Comparison of ENCODE assay signal across 9 mouse cellular contexts in the genomic region with DNA sequence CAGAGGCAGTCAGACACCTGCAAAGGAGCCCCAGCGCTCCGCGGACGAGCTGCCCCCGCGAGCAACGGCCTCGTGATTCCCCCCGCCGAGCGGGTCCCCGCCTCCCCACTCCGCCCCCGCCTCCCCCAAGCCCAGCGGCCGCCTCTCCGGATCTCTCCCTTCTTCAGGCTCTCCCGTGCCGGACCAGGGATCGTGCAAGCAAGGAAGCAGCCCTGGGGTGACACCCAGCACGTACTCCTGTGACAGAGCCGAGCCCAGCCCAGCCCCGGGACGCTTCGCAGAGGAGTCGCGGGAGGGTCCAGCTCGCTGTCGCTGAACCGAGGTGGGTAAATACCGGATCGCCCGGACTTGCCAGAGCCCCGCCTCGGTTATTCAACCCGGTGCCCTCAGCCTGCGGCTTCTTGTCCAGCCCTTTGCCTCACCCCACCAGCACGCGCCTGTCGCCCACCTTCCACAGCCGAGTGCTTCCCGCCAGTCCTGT. TPM values are rescaled to one million over a fixed set of nuclear protein-coding genes. Genes with fewer than 3 reads are reported as not detected.
A peak's percentile ranks its signal among the peaks of the same experiment; 100 is the strongest.
DNase-seq lines count a peak whose midpoint lies in the region; ATAC-seq and TF ChIP-seq lines count a peak whose summit lies in the region.
"Had no signal": no experiment of that assay in that cellular context is flagged by ENCODE, and none has a peak within 500 bp of the region (broad histone marks: within the 10 kb centered on the region; RNA-seq: fewer than 3 reads in every experiment).

No protein-coding gene starts in this region.

- TF ChIP-seq POLR2A in cerebellum, adult 2 months (IDR thresholded peaks at IDR 0.05; ENCODE audit: borderline replicate concordance, insufficient read depth, low read length) = no peak

- H3K4me2 ChIP-seq in lung, postnatal 0 days (replicated peaks; ENCODE audit: low read depth, low read length) = peak overlapping the region; percentile 41
- H3K4me2 ChIP-seq in intestine, embryonic 16.5 days (ENCODE audit: low read depth, low read length) = peak overlapping the region; percentile 46

- ATAC-seq in cerebellum, adult (ENCODE audit: insufficient number of reproducible peaks, low FRiP score, low TSS enrichment) = no peak
- no peak for ATAC-seq in lung, postnatal 0 days
- no peak for ATAC-seq in intestine, embryonic 16.5 days
- no peak for ATAC-seq in CD4-positive, CD25-positive, alpha-beta regulatory T cell, adult 4 months

- WGBS in cerebellum, adult 2 months = 2% methylated on average over 42 of the region's 42 CpGs
- WGBS in lung, postnatal 0 days = under 1% methylated on average over 28 of the region's 42 CpGs
- under 1% methylated on average over 42 of the region's 42 CpGs for WGBS in intestine, embryonic 16.5 days

- no peaks in the 10 kb centered on the region for H3K9me3 ChIP-seq in lung, postnatal 0 days (ENCODE audit: low read length)
- H3K9me3 ChIP-seq in intestine, embryonic 16.5 days (ENCODE audit: control insufficient read depth, low read length) = no peaks in the 10 kb centered on the region

- peak; percentile 22 to 40 for DNase-seq in cerebellum, adult 2 months
- no peak for DNase-seq in lung, postnatal 0 days (ENCODE audit: low spot score)
- no peak for DNase-seq in lung, postnatal 25 days (ENCODE audit: low spot score)
- peak; percentile 60 for DNase-seq in retina, postnatal 1 day
- DNase-seq in ovary, postnatal 10 days (ENCODE audit: low spot score) = no peak

- H3K4me3 ChIP-seq in cerebellum, adult 2 months (replicated peaks; ENCODE audit: insufficient read depth, low read depth, low read length) = peak overlapping the region; percentile 20
- peak overlapping the region; percentile 10; the same call in 1 of the 2 replicates for H3K4me3 ChIP-seq in lung, postnatal 0 days (ENCODE audit: low read depth, low read length)
- H3K4me3 ChIP-seq in intestine, embryonic 16.5 days (ENCODE audit: low read length) = peak overlapping the region; percentile 29
- H3K4me3 ChIP-seq: myocyte had no signal

- no peak overlapping the region for H3K9ac ChIP-seq in lung, postnatal 0 days (replicated peaks; ENCODE audit: low read depth)
- no peak overlapping the region for H3K9ac ChIP-seq in intestine, embryonic 16.5 days (ENCODE audit: low read depth, low read length)

- TF ChIP-seq CTCF in cerebellum, adult 2 months (IDR thresholded peaks at IDR 0.05; ENCODE audit: borderline replicate concordance, insufficient read depth, low read depth, low read length) = no peak
- no peak for TF ChIP-seq CTCF in lung, postnatal 0 days (IDR thresholded peaks at IDR 0.05)

- H3K27me3 ChIP-seq in cerebellum, adult 2 months (ENCODE audit: control insufficient read depth, insufficient read depth, low read length) = peaks cover 10% of the 10 kb centered on the region; the same call in 1 of the 2 replicates
- H3K27me3 ChIP-seq in lung, postnatal 0 days (replicated peaks; ENCODE audit: insufficient read depth, low read length) = peaks cover 75% of the 10 kb centered on the region
- peaks cover 83% of the 10 kb centered on the region for H3K27me3 ChIP-seq in intestine, embryonic 16.5 days (replicated peaks; ENCODE audit: control insufficient read depth, insufficient read depth, low read length)

- 0 out of 2 replicates have a peak overlapping the region, but pooled peaks have one; percentile 23 for H3K27ac ChIP-seq in cerebellum, adult 2 months (ENCODE audit: insufficient read depth, low read length)
- no peak overlapping the region for H3K27ac ChIP-seq in lung, postnatal 0 days (ENCODE audit: low read length)
- no peak overlapping the region for H3K27ac ChIP-seq in intestine, embryonic 16.5 days (ENCODE audit: low read length)

- no peak for TF ChIP-seq EP300 in lung, postnatal 0 days (IDR thresholded peaks at IDR 0.05)

- H3K36me3 ChIP-seq in lung, postnatal 0 days (ENCODE audit: insufficient read depth, low read length) = no peaks in the 10 kb centered on the region
- no peaks in the 10 kb centered on the region for H3K36me3 ChIP-seq in intestine, embryonic 16.5 days (ENCODE audit: control insufficient read depth, insufficient read depth, low read length)

- no peaks in the 10 kb centered on the region for H3K4me1 ChIP-seq in cerebellum, adult 2 months (ENCODE audit: control insufficient read depth, insufficient read depth, low read length)
- H3K4me1 ChIP-seq in lung, postnatal 0 days (ENCODE audit: insufficient read depth, low read depth, low read length) = peaks cover 6% of the 10 kb centered on the region
- peaks cover 8% of the 10 kb centered on the region; the same call in 1 of the 2 replicates for H3K4me1 ChIP-seq in intestine, embryonic 16.5 days (ENCODE audit: control insufficient read depth, insufficient read depth, low read length)

RNA-seq across cellular contexts. Expression of a gene that starts 9.2 kb away (rescaled TPM):
- polyA plus RNA-seq in cerebellum, adult 2 months (2012; rRNA removed) = 474 and 548 TPM in 2 replicates
- polyA plus RNA-seq in lung, postnatal 0 days (2015; fragmentation: Nextera tagmentation; extraction: Ambion mirVana) = 0.26 and 0.31 TPM in 2 replicates
- 0.15 and 0.18 TPM in 2 replicates for polyA plus RNA-seq in intestine, embryonic 16.5 days (2015; fragmentation: Nextera tagmentation; extraction: Ambion mirVana)
- polyA plus RNA-seq in CD4-positive, CD25-positive, alpha-beta regulatory T cell, adult 4 months (2017; shearing (Covaris generic)) = under 1 TPM in 1 of 2 experiments, not detected in 1; 0.33 TPM
- polyA plus RNA-seq: myocyte had no signal

RNA-seq across cellular contexts. Expression of a gene that starts 53.4 kb away (rescaled TPM):
- polyA plus RNA-seq in cerebellum, adult 2 months (2012; rRNA removed) = 0.80 and 1.6 TPM in 2 replicates
- polyA plus RNA-seq in lung, postnatal 0 days (2015; fragmentation: Nextera tagmentation; extraction: Ambion mirVana) = 16.4 and 19.1 TPM in 2 replicates
- 0.42 and 0.78 TPM in 2 replicates for polyA plus RNA-seq in intestine, embryonic 16.5 days (2015; fragmentation: Nextera tagmentation; extraction: Ambion mirVana)
- polyA plus RNA-seq in CD4-positive, CD25-positive, alpha-beta regulatory T cell, adult 4 months (2017; shearing (Covaris generic)) = not detected

Comparison
In these comparisons a context has a peak if more than half of its experiments do, and no peak if none do; other contexts are left out.
1. DNase-seq: peak in cerebellum, adult 2 months (2 of 2) and retina, postnatal 1 day (single experiment); none in lung, postnatal 0 days (single experiment), lung, postnatal 25 days (single experiment) and ovary, postnatal 10 days (single experiment).
2. RNA of a gene that starts 9.2 kb away (polyA plus RNA-seq): 474 to 548 TPM in cerebellum, adult 2 months; 0.33 TPM in CD4-positive, CD25-positive, alpha-beta regulatory T cell, adult 4 months, 0.26 to 0.31 TPM in lung, postnatal 0 days and 0.15 to 0.18 TPM in intestine, embryonic 16.5 days; every median in the first group is over 100 times any median in the second.
3. Peak in every context shown above with its lines, with median percentiles within 50 percentile points of each other: H3K4me3 ChIP-seq.